Mouse (Mus musculus) G1E (cell line): ENCODE results near the gene Cybrd1.

Experiments used
- CTCF ChIP-seq: IDR thresholded peaks from 2 replicates; pipeline ENCODE4 v1.5.1; 2012; ENCODE audit warnings: low read depth, low read length, inconsistent platforms, mixed read lengths
- GATA1 ChIP-seq: IDR thresholded peaks from 2 replicates; pipeline ENCODE4 v1.6.1; 2012; ENCODE audit warnings: borderline replicate concordance, low read length, inconsistent platforms, mixed read lengths
- GATA2 ChIP-seq: IDR thresholded peaks from 2 replicates; pipeline ENCODE4 v1.6.1; 2012; ENCODE audit warnings: low read depth, low read length, inconsistent platforms, borderline replicate concordance
- POLR2AphosphoS5 ChIP-seq: IDR thresholded peaks from 2 replicates; pipeline ENCODE4 v1.6.1; 2012; ENCODE audit warnings: low read depth, low read length, inconsistent platforms; ENCODE audit not compliant: insufficient replicate concordance
- TAL1 ChIP-seq: conservative IDR thresholded peaks from 2 replicates; pipeline ENCODE4 v1.6.1; 2012; ENCODE audit warnings: low read depth, low read length, inconsistent platforms, mixed read lengths

- TF ChIP-seq CTCF: no peak
- TF ChIP-seq GATA2: no peak
- no peak for TF ChIP-seq TAL1
- no peak for TF ChIP-seq POLR2AphosphoS5
- no peak for TF ChIP-seq GATA1
These were observed 59.5 kb downstream of the Cybrd1 start for GRCm38 (mm10) chr2:71177250-71177615.
